ENCODE assay signal across 8 mouse cellular contexts in genomic region chr19:4148491-4148806, GRCm38 (mm10). TPM values are rescaled to one million over a fixed set of nuclear protein-coding genes. Genes with fewer than 3 reads are reported as not detected.
A peak's percentile ranks its signal among the peaks of the same experiment; 100 is the strongest.
DNase-seq lines count a peak whose midpoint lies in the region; ATAC-seq and TF ChIP-seq lines count a peak whose summit lies in the region.

Coro1b (plus strand) TSS chr19:4148619.

- peak; percentile 93 for DNase-seq in MEL (ENCODE audit: low read depth, low spot score)
- peak; percentile 95 to 96 for DNase-seq in cerebellum, adult 2 months
- peak; percentile 87 for DNase-seq in forelimb bud, embryonic 11.5 days (ENCODE audit: low read depth, low spot score)
- peak; percentile 82 for DNase-seq in layer of hippocampus, adult 9-10 months (ENCODE audit: low spot score)
- peak; percentile 93 for DNase-seq in ovary, postnatal 10 days (ENCODE audit: low spot score)
- peak; percentile 90 to 94 for DNase-seq in thymus, postnatal 10 days (ENCODE audit: low spot score in 2 of 2)

- peaks cover 5 to 14% of the 10 kb centered on the region in 2 experiments; a peak in 3 of 4 replicates for H3K4me1 ChIP-seq in MEL (ENCODE audit: control insufficient read depth in 1 of 2, insufficient read depth in 2 of 2, low read length in 2 of 2)
- H3K4me1 ChIP-seq in cerebellum, adult 2 months (ENCODE audit: control insufficient read depth, insufficient read depth, low read length): peaks cover 41% of the 10 kb centered on the region
- peaks cover 16% of the 10 kb centered on the region for H3K4me1 ChIP-seq in lung, embryonic 16.5 days (replicated peaks; ENCODE audit: control insufficient read depth, insufficient read depth, low read length)

- no peaks in the 10 kb centered on the region for H3K27me3 ChIP-seq in MEL (ENCODE audit: control insufficient read depth in 1 of 2, insufficient read depth in 2 of 2, low read length in 2 of 2)
- no peaks in the 10 kb centered on the region for H3K27me3 ChIP-seq in cerebellum, adult 2 months (ENCODE audit: control insufficient read depth, insufficient read depth, low read length)
- H3K27me3 ChIP-seq in lung, embryonic 16.5 days (ENCODE audit: control insufficient read depth, insufficient read depth, low read depth, low read length): no peaks in the 10 kb centered on the region

- WGBS in cerebellum, adult 2 months: under 1% methylated on average over 33 of the region's 33 CpGs
- WGBS in lung, embryonic 16.5 days: under 1% methylated on average over 31 of the region's 33 CpGs

- TF ChIP-seq CTCF in MEL (IDR thresholded peaks at IDR 0.05 in 2 of 3, conservative IDR thresholded peaks at IDR 0.05 in 1 of 3; ENCODE audit: control insufficient read depth in 1 of 3, insufficient read depth in 1 of 3, low read depth in 2 of 3, low read length in 3 of 3, poor library complexity in 1 of 3, severe bottlenecking in 1 of 3): no peak
- TF ChIP-seq CTCF in cerebellum, adult 2 months (IDR thresholded peaks at IDR 0.05; ENCODE audit: borderline replicate concordance, insufficient read depth, low read depth, low read length): no peak

- TF ChIP-seq POLR2A in MEL (IDR thresholded peaks at IDR 0.05; ENCODE audit: control insufficient read depth in 1 of 2, insufficient read depth in 1 of 2, low read depth in 1 of 2, low read length in 2 of 2, poor library complexity in 1 of 2): peak; percentile 47 to 67; a peak in 2 of 4 replicates
- peak; percentile 62; the same call in 1 of the 2 replicates for TF ChIP-seq POLR2A in cerebellum, adult 2 months (IDR thresholded peaks at IDR 0.05; ENCODE audit: borderline replicate concordance, insufficient read depth, low read length)

- TF ChIP-seq EP300 in MEL (IDR thresholded peaks at IDR 0.05; ENCODE audit: low read depth in 1 of 2, low read length in 2 of 2): no peak

- peaks cover 9% of the 10 kb centered on the region for H3K79me2 ChIP-seq in MEL (ENCODE audit: control insufficient read depth, insufficient read depth, low read length, poor library complexity)

- no peak within 1 kb of the TSS for H3K27ac ChIP-seq in MEL (ENCODE audit: control insufficient read depth, low read depth, low read length)
- peak within 1 kb of the TSS; percentile 52; the same call in 1 of the 2 replicates for H3K27ac ChIP-seq in cerebellum, adult 2 months (ENCODE audit: insufficient read depth, low read length)
- H3K27ac ChIP-seq in lung, embryonic 16.5 days (ENCODE audit: low read length): peak within 1 kb of the TSS; percentile 58

- H3K4me3 ChIP-seq in MEL (ENCODE audit: control insufficient read depth in 1 of 2, insufficient read depth in 1 of 2, low read depth in 2 of 2, low read length in 2 of 2): peak within 1 kb of the TSS; percentile 73 to 99
- peak within 1 kb of the TSS; percentile 85 for H3K4me3 ChIP-seq in cerebellum, adult 2 months (replicated peaks; ENCODE audit: insufficient read depth, low read depth, low read length)
- peak within 1 kb of the TSS; percentile 84 for H3K4me3 ChIP-seq in lung, embryonic 16.5 days (ENCODE audit: low read length)

- TF ChIP-seq RAD21 in MEL (IDR thresholded peaks at IDR 0.05; ENCODE audit: low read depth, low read length): no peak

- peak; percentile 87 to 89 for ATAC-seq in hematopoietic stem cell, adult 5-6 weeks (replicated peaks in 1 of 2; ENCODE audit: insufficient read depth in 1 of 2, low FRiP score in 2 of 2, low TSS enrichment in 1 of 2, low read depth in 1 of 2, poor library complexity in 2 of 2, severe bottlenecking in 2 of 2)
- peak; percentile 98 for ATAC-seq in lung, embryonic 16.5 days (ENCODE audit: low read depth)

- H3K4me2 ChIP-seq in lung, embryonic 16.5 days (ENCODE audit: low read depth, low read length): peak within 1 kb of the TSS; percentile 80

- H3K9me3 ChIP-seq in MEL (replicated peaks; ENCODE audit: insufficient read depth, low read length): no peaks in the 10 kb centered on the region
- no peaks in the 10 kb centered on the region for H3K9me3 ChIP-seq in lung, embryonic 16.5 days (ENCODE audit: control insufficient read depth, low read length)

- peaks cover 0 to 3% of the 10 kb centered on the region in 2 experiments; a peak in 1 of 4 replicates for H3K36me3 ChIP-seq in MEL (ENCODE audit: control insufficient read depth in 1 of 2, insufficient read depth in 2 of 2, low read length in 2 of 2)
- peaks cover 15% of the 10 kb centered on the region for H3K36me3 ChIP-seq in lung, embryonic 16.5 days (ENCODE audit: control insufficient read depth, insufficient read depth, low read length)

- peak within 1 kb of the TSS; percentile 78 for H3K9ac ChIP-seq in MEL (ENCODE audit: control insufficient read depth, low read depth, low read length, poor library complexity, severe bottlenecking)
- peak within 1 kb of the TSS; percentile 95 for H3K9ac ChIP-seq in lung, embryonic 16.5 days (ENCODE audit: low read length)

TF ChIP-seq in MEL, 35 proteins besides CTCF, POLR2A, EP300 and RAD21:
- TF ChIP-seq TAL1 (IDR thresholded peaks at IDR 0.05; ENCODE audit: low read length) (no peak), HCFC1 (IDR thresholded peaks at IDR 0.05; ENCODE audit: low read depth, low read length) (peak; percentile 76), MYC (IDR thresholded peaks at IDR 0.05; ENCODE audit: low read depth, low read length) (no peak), MAZ (IDR thresholded peaks at IDR 0.05; ENCODE audit: low read depth, low read length) (peak; percentile 21; the same call in 1 of the 2 replicates), JUND (IDR thresholded peaks at IDR 0.05; ENCODE audit: low read depth, low read length) (no peak), SIN3A (IDR thresholded peaks at IDR 0.05; ENCODE audit: low read length) (peak; percentile 51), E2F4 (IDR thresholded peaks at IDR 0.05; ENCODE audit: borderline replicate concordance, low read depth, low read length) (no peak), USF1 (IDR thresholded peaks at IDR 0.05; ENCODE audit: low read depth, low read length) (peak; percentile 85), SMC3 (IDR thresholded peaks at IDR 0.05; ENCODE audit: low read depth, low read length) (no peak), CHD2 (IDR thresholded peaks at IDR 0.05; ENCODE audit: low read length) (no peak), POLR2AphosphoS2 (IDR thresholded peaks at IDR 0.05; ENCODE audit: low read length) (peak; percentile 63; the same call in 1 of the 2 replicates), ZNF384 (IDR thresholded peaks at IDR 0.05; ENCODE audit: low read depth, low read length) (no peak), GABPA (IDR thresholded peaks at IDR 0.05; ENCODE audit: low read depth, low read length) (no peak), TBP (IDR thresholded peaks at IDR 0.05; ENCODE audit: low read depth, low read length) (no peak), ZMIZ1 (IDR thresholded peaks at IDR 0.05; ENCODE audit: low read depth, low read length) (peak; percentile 37; the same call in 1 of the 2 replicates), RCOR1 (IDR thresholded peaks at IDR 0.05; ENCODE audit: low read depth, low read length) (no peak), NELFE (IDR thresholded peaks at IDR 0.05; ENCODE audit: low read depth, low read length) (peak; percentile 68), BHLHE40 (IDR thresholded peaks at IDR 0.05; ENCODE audit: borderline replicate concordance, low read depth, low read length) (peak; percentile 97), NRF1 (IDR thresholded peaks at IDR 0.05; ENCODE audit: insufficient read depth, low read depth, low read length, poor library complexity, severe bottlenecking) (peak; percentile 39; the same call in 1 of the 2 replicates), KAT2A (conservative IDR thresholded peaks at IDR 0.05; ENCODE audit: low read depth, low read length) (no peak), ELF1 (IDR thresholded peaks at IDR 0.05; ENCODE audit: low read depth, low read length) (peak; percentile 96)

RNA-seq across cellular contexts. Expression of gene Coro1b, which starts in this region (rescaled TPM):
- 54.1 and 55.5 TPM in 2 replicates for total RNA-seq in MEL (2012; rRNA removed)
- 100 to 1,000 TPM in 1 of 2 experiments, not detected in 1; 111 TPM for polyA plus RNA-seq in MEL (2012; ENCODE audit: insufficient read depth in 1 of 2, insufficient read length in 2 of 2, low read depth in 1 of 2, low replicate concordance in 2 of 2, missing spikeins in 1 of 2)
- polyA plus RNA-seq in cerebellum, adult 2 months (2012; rRNA removed): 240 and 294 TPM in 2 replicates
- 66.9 and 109 TPM in 2 replicates for total RNA-seq in hematopoietic stem cell, adult 5-6 weeks (2017)
- 174 and 184 TPM in 2 replicates for polyA plus RNA-seq in lung, embryonic 16.5 days (2015; fragmentation: Nextera tagmentation; extraction: Ambion mirVana)
